Mouse (Mus musculus) heart, embryonic 10.5 days (tissue): Measurements from ENCODE around the gene Icam5. TPM values are rescaled to one million over a fixed set of nuclear protein-coding genes. Genes with fewer than 3 reads are reported as not detected.
"Not testable (repeated sequence)": the region's sequence is repeated elsewhere in the genome, so short reads cannot be mapped to it uniquely, and the experiment has no call there.

Experiments
- DNase-seq: peaks from one replicate; pipeline ENCODE4 v3.0.0-alpha.2; 2017; ENCODE audit warnings: low spot score
- H3K27ac ChIP-seq: fragments of 300-500 bp; sonication (generic); 2 replicates; pipeline ENCODE4 v1.5.1; 2016; ENCODE audit warnings: mild to moderate bottlenecking
- H3K27me3 ChIP-seq: fragments of 300-500 bp; sonication (generic); 2 replicates; pipeline ENCODE4 v1.6.1; 2016; ENCODE audit warnings: mild to moderate bottlenecking; ENCODE audit not compliant: poor library complexity, insufficient read depth, severe bottlenecking
- H3K36me3 ChIP-seq: fragments of 300-500 bp; sonication (generic); 2 replicates; pipeline ENCODE4 v1.6.1; 2016; ENCODE audit warnings: mild to moderate bottlenecking, moderate library complexity
- H3K4me1 ChIP-seq: fragments of 300-500 bp; sonication (generic); 2 replicates; pipeline ENCODE4 v1.6.1; 2016; ENCODE audit warnings: mild to moderate bottlenecking
- H3K4me3 ChIP-seq: fragments of 300-500 bp; sonication (generic); 2 replicates; pipeline ENCODE4 v1.5.1; 2016; ENCODE audit warnings: mild to moderate bottlenecking, moderate library complexity
- H3K9me3 ChIP-seq: fragments of 300-500 bp; sonication (generic); 2 replicates; pipeline ENCODE4 v1.6.1; 2016; ENCODE audit warnings: mild to moderate bottlenecking, moderate library complexity
- WGBS: fragments of 180-500 bp; shearing (Covaris S2); methylation state at CpG from one replicate; pipeline ENCODE4 v1.1.7; 2016; 5-methylcytosine and 5-hydroxymethylcytosine counted together
- polyA plus RNA-seq: library from polyadenylated mRNA; unstranded; fragments of >200 nt; fragmentation: Nextera tagmentation; extraction: Ambion mirVana; gene quantifications from 2 replicates; pipeline ENCODE4 v1.2.1, GENCODE M21; 2016

The Icam5 gene
- polyA plus RNA-seq, 1 experiment from 2014 or later, result 0.06 TPM

DNA sequence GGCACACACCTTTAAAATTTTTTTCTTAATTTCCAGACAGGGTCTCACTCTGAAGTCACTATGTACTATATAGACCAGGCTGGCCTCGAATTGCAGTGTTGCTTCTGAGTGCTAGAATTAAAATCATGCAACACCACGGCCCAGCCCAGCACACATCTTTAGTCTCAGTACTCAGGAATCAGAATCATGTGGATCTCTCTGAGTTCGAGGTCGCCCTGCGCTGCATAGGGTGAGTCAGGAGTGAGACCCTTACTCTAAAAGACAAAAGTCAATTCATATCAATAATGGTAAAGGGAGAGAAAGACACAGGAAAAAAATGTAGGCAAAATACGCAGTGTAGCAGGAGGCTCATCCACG is 29.6 kb upstream of the Icam5 start:
- Histone ChIP-seq H3K4me1 (peaks cover 5% of the 10 kb centered on the region), H3K36me3 (peaks cover 26% of the 10 kb centered on the region), H3K4me3 (peak overlapping the region; percentile 88), H3K9me3 (no peaks in the 10 kb centered on the region), H3K27ac (peak overlapping the region; percentile 93), H3K27me3 (no peaks in the 10 kb centered on the region)
- DNase-seq, result no peak
- WGBS, result 17% methylated on average over 7 of the region's 7 CpGs

DNA sequence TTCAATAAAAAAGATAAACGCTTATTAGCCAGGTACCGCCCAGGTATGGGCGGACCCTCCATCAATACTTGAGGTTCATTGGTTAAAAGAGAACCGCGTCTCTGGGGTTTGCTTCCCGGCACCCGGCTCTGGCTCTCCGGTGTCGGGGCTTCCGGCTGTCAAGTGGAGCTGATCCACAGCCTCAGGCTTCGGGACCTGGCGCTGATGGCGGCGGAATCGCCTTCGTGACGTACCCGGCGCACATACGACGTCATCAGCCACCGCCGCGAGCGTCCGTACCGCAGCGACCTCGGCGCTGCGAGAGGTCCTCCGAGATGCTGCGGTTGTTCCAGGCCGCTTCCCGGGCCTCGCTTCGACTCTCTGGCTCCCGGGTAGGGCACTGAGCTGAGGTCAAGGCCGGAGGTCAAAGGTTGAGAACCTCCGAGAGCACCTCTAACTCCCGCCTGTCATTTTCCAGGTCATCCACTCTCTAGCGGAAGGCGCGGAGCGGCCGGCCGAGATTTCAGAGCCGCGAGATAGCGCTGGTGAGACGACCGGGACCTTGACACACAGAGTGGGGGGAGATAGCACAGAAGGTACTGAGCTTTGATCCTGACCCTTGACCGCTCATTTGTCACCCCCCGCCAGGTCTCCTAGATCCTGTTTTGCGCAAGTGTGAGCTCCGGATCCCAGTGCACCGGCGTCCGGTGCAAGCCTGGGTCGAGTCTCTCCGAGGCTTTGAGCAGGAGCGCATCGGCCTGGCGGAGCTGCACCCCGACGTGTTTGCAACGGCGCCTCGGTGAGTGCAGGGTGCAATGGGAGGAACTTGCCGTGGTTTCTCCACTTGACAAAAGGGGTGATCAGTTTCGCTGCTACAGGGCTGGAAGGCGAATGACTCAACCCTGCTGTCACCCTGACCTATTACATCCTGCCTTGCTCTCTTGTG is 29.0 kb upstream of the Icam5 start, which contains the start of gene Mrpl4:
Gene Mrpl4, plus strand, starts transcription at position 112 of the 925 bp plus-strand sequence.
- no peaks in the 10 kb centered on the region for H3K27me3 ChIP-seq
- DNase-seq, result peak; percentile 95
- peak within 1 kb of the TSS; percentile 88 for H3K4me3 ChIP-seq
- no peaks in the 10 kb centered on the region for H3K9me3 ChIP-seq
- under 1% methylated on average over 72 of the region's 72 CpGs for WGBS
- H3K36me3 ChIP-seq, result peaks cover 33% of the 10 kb centered on the region
- peak within 1 kb of the TSS; percentile 93 for H3K27ac ChIP-seq
- peaks cover 5% of the 10 kb centered on the region for H3K4me1 ChIP-seq

DNA sequence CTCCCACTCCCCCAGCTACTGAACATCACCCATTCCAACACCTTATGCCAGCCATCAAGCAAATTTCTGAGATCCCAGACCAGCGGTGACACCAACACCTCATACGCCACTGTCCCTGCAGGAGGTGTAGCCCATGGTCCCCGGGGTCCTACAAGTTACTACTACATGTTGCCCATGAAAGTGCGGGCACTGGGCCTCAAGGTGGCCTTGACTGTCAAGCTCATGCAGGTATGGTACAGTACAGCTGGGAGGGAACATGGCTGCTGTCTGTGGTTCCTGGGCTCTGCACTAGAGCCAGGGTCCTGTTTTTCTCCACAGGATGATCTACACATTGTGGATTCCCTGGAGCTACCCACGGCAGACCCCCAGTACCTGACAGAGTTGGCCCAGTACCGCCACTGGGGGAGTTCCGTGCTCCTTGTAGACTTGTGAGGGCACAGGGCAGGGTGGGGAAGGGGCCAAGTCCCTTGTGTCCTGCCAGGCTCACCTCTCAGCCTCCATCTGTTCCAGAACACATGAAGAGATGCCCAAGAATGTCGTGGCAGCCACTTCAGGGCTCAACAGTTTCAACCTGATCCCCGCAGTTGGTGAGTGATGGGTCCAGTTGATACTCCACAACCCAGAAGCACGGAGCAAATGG is 24.4 kb upstream of the Icam5 start:
- WGBS, result 91% methylated on average over 10 of the region's 10 CpGs
- H3K4me1 ChIP-seq, result peaks cover 8% of the 10 kb centered on the region
- DNase-seq, result no peak
- no peaks in the 10 kb centered on the region for H3K9me3 ChIP-seq
- no peak overlapping the region for H3K27ac ChIP-seq
- H3K27me3 ChIP-seq, result peaks cover 6% of the 10 kb centered on the region; the same call in 1 of the 2 replicates
- no peak overlapping the region for H3K4me3 ChIP-seq
- H3K36me3 ChIP-seq, result peaks cover 49% of the 10 kb centered on the region

DNA sequence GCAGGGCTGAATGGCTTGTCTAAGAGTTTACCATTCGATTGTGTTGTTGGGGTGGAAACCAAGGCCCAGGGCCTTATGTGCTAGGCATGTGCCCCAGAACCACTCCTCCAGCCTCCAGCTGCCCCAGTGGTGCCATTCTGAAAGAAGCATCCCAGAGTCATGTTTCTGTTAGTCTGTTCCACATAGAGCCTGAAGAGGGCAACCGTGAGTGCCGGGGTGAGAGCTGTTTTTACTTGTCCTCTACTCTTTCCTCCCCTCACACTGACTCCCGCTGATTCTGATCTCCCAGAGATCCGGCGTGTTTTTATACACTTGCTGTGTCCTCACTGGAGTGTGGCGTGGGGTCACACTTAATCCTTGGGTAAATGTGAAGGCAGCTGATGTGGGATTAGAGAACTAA is 23.9 kb upstream of the Icam5 start:
- Histone ChIP-seq H3K27ac (no peak overlapping the region), H3K36me3 (peaks cover 49% of the 10 kb centered on the region), H3K9me3 (no peaks in the 10 kb centered on the region), H3K4me3 (no peak overlapping the region), H3K27me3 (peaks cover 6% of the 10 kb centered on the region; the same call in 1 of the 2 replicates), H3K4me1 (peaks cover 8% of the 10 kb centered on the region)
- 81% methylated on average over 7 of the region's 7 CpGs for WGBS
- no peak for DNase-seq

DNA sequence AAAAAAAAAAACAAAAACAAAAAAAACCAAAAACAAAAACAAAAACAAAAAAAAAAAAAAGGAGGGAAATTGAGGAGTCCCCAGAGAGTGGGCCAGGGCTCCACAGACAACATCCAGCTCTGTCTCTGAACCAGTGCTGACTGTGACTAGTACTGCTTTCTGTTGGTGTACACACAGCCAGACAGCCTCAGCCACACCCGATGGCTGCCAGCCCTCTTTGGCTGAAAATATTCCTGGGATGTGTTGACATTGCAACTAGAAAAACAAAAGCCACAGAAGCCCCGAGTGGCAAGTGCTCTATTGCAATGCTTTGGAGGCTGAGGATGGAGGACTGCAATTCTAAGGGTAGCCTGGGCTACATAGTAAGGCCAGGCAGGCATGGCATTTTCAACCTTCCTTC is 21.5 kb upstream of the Icam5 start:
- H3K4me3 ChIP-seq, result no peak overlapping the region
- H3K4me1 ChIP-seq, result peaks cover 12% of the 10 kb centered on the region
- peaks cover 40% of the 10 kb centered on the region for H3K36me3 ChIP-seq
- WGBS, result 48% methylated on average over 2 of the region's 2 CpGs
- peaks cover 23% of the 10 kb centered on the region for H3K27me3 ChIP-seq
- no peaks in the 10 kb centered on the region for H3K9me3 ChIP-seq
- no peak overlapping the region for H3K27ac ChIP-seq
- DNase-seq, result no peak

DNA sequence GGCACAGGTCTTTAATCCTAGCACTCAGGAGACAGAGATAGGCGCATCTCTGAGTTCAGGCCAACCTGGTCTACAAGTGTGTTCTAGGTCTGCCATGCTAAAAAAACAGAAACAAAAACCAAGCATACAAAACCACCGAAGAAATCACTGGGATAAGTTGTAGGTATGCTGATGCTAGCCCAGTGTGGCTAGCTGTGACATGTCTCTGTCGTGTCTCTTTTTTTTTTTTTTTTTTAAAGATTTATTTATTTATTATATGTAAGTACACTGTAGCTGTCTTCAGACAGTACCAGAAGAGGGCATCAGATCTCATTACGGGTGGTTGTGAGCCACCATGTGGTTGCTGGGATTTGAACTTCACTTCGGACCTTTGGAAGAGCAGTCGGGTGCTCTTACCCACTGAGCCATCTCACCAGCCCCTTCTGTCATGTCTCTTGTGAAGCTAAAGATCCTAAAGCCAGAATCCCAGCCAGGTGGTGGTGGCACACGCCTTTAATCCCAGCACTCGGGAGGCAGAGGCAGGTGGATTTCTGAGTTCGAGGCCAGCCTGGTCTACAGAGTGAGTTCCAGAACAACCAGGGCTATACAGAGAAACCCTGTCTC is 20.8 kb upstream of the Icam5 start:
- not testable (repeated sequence) for H3K4me3 ChIP-seq, H3K9me3 ChIP-seq, H3K27ac ChIP-seq, DNase-seq
- 64% methylated on average over 9 of the region's 9 CpGs for WGBS
- peaks cover 19% of the 10 kb centered on the region for H3K4me1 ChIP-seq
- H3K36me3 ChIP-seq, result peaks cover 33% of the 10 kb centered on the region
- H3K27me3 ChIP-seq, result peaks cover 30% of the 10 kb centered on the region

DNA sequence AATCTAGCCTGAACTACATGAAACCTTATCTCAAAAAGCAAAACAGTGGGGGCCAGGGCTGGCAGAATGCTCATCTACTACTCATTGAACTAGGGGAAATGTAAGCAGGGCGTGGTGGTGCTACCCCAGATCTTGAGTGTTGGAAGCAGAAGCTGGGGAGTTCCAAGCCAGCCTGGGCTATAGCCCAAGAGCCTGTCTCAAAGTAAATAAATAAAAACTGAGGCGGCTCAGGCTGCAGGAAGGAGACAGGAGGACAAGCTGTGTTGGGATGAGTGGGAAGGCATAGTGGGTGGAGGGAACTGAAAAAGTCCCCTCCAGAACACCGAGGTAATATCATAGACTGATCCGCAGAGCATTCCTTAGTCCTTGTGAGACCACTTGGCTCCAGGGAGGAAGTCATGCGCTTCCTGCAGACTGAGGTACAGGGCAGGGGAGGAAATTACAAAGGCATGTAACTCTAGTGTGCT is 20.0 kb upstream of the Icam5 start:
- DNase-seq, result no peak
- peaks cover 27% of the 10 kb centered on the region for H3K4me1 ChIP-seq
- no peak overlapping the region for H3K4me3 ChIP-seq
- 53% methylated on average over 5 of the region's 5 CpGs for WGBS
- H3K27me3 ChIP-seq, result peaks cover 38% of the 10 kb centered on the region
- peaks cover 26% of the 10 kb centered on the region for H3K36me3 ChIP-seq
- H3K9me3 ChIP-seq, result no peaks in the 10 kb centered on the region
- H3K27ac ChIP-seq, result peak overlapping the region; percentile 36; the same call in 1 of the 2 replicates

DNA sequence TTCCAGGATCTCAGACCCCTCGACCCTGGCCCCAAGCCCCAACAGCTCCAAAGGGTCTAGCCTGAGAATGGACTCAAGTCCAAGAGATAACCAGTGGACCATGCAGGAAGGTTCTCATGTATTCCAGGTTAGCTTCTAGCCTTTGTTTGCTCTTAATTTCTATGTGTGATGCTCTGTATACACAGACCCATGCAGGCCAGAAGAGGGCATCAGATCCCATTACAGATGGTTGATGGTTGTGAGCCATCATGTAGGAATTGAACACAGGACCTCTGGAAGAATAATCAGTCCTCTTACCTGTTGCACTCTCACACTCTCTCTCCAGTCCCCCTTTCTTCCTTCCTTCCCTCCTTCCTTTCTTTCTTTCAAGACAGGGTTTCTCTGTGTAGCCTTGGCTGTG is 19.5 kb upstream of the Icam5 start:
- no peak for DNase-seq
- Histone ChIP-seq H3K4me3 (no peak overlapping the region), H3K4me1 (peaks cover 27% of the 10 kb centered on the region), H3K27ac (peak overlapping the region; percentile 36; the same call in 1 of the 2 replicates), H3K27me3 (peaks cover 43% of the 10 kb centered on the region), H3K9me3 (no peaks in the 10 kb centered on the region), H3K36me3 (peaks cover 21% of the 10 kb centered on the region)
- 33% methylated on average over 1 of the region's 1 CpGs for WGBS

DNA sequence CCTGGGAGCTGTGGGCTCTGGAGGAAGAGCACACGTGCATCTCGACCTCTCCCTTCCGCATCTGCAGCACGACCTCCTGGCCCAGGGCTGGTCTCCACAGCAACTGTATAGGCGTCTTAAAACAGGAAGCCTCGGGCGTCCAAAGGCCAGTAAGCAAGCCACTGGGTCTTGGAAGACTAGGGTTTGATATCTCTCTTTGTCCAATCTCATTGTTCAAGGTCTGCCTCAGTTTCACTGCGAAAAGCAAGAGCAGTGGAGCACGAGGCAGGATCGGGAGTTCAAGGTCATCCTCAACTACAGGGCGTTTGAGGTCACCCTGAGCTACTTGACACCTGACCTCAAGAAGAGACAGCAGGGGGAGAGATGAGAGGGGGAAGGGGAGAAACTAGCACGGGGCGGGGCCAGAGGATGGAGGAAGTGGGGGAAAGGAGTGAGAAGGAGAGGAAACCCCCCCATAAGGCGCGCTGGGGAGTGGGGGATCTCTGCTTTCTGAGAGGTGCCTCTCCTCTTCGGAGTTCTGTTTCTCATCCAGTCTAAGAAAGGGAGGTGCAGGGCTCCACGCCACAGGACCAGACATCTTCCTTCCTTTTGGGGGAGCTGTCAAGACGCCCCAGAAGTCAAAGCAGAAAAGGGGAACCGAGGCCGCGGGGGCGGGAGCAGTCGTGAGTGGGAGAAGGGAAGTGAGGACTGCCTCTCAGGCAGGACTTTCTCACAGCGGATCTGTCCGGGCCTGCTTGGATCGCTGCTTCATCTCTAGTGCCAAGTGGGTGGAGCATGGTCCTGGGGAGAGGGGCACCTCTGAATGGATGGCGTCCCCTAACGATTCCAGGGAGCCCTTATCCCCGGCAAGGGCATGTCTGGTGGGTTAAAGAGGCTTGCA is 16.9 kb upstream of the Icam5 start:
- H3K27ac ChIP-seq, result peak overlapping the region; percentile 47
- H3K4me3 ChIP-seq, result peak overlapping the region; percentile 57
- H3K4me1 ChIP-seq, result peaks cover 27% of the 10 kb centered on the region
- H3K9me3 ChIP-seq, result no peaks in the 10 kb centered on the region
- DNase-seq, result no peak
- 1% methylated on average over 29 of the region's 29 CpGs for WGBS
- H3K27me3 ChIP-seq, result peaks cover 64% of the 10 kb centered on the region
- H3K36me3 ChIP-seq, result no peaks in the 10 kb centered on the region

DNA sequence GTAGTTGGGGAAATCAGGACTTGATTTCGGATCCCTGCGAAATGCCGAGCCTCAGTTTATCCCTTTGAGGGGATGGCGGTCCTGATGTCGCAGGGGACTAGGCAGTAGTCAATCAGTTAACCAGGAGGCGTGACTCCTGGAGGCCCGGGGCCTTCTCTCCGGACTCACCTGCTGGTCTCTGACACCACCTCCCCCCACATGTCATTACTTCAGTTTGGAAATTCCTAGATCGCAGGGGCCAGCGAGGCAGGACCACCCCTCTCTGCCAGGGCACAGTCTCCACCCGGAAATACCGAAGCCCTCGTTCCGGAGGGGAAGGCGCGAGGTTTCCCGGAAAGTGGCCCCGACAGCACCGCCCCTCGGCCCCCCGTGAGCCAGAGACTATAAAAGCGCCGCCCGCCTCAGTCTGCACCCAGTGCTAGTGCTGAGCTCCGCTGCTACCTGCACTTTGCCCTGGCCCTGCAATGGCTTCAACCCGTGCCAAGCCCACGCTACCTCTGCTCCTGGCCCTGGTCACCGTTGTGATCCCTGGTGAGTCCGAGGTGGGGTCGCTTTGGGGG is 16.2 kb upstream of the Icam5 start, which contains the start of gene Icam1:
Gene Icam1, plus strand, starts transcription at position 415 of the 560 bp plus-strand sequence.
- H3K4me3 ChIP-seq, result peak within 1 kb of the TSS; percentile 57
- no peaks in the 10 kb centered on the region for H3K36me3 ChIP-seq
- WGBS, result 2% methylated on average over 30 of the region's 30 CpGs
- H3K4me1 ChIP-seq, result peaks cover 27% of the 10 kb centered on the region
- H3K27ac ChIP-seq, result peak within 1 kb of the TSS; percentile 47
- H3K9me3 ChIP-seq, result no peaks in the 10 kb centered on the region
- no peak for DNase-seq
- peaks cover 64% of the 10 kb centered on the region for H3K27me3 ChIP-seq

DNA sequence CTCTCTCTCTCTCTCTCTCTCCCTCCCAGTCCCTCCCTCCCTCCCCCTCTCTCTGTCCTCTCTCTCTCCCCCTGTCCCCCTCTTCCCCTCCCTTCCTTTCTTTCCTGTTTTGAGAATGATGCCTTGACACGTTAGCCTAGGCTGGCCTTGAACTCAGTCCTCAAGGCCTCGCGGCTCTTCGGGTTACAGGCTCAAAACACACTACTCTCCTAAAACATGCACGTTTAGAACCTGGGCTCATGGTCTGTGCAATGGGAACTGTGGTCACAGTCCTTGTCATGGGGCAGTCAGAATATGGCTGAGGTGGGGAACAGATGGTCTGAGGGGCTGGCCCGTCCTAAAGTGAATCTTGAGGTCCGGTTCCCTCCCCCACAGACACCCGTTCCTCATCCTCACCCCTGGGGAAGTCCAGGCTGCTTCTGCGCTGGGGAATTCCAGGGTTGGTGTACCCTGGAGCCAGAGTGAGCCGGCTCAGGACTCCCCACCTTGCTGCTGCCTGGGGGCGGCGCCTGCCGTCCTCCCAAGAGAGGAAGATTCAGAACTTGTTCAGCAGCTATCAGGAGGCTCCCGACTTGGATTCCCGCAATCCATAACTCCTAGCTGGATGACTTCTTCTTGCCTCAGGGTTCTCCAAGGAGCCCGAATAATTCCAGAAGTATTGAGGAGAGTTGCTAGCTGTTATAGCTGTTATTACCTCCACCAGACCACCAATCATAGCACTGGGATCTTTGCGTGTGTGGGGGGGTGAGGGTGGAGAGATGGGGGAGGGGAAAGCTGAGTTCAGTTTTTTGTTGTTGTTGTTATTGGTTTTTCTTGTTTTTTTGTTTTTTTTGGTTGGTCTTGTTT is 15.3 kb upstream of the Icam5 start:
- peak overlapping the region; percentile 57 for H3K4me3 ChIP-seq
- no peaks in the 10 kb centered on the region for H3K36me3 ChIP-seq
- H3K27ac ChIP-seq, result no peak overlapping the region
- no peaks in the 10 kb centered on the region for H3K9me3 ChIP-seq
- peaks cover 64% of the 10 kb centered on the region for H3K27me3 ChIP-seq
- peaks cover 27% of the 10 kb centered on the region for H3K4me1 ChIP-seq
- 6% methylated on average over 17 of the region's 17 CpGs for whole genome bisulfite sequencing
- no peak for DNase-seq
